Mouse (Mus musculus) Patski (cell line): ENCODE data around the gene Fam83d. TPM values are rescaled to one million over a fixed set of nuclear protein-coding genes. Genes with fewer than 3 reads are reported as not detected.

Experiments
- ATAC-seq: fragments of 100-300 bp; one replicate; pipeline ENCODE4 v1.8.0; 2021
- CTCF ChIA-PET: fragments of 350-600 bp; sonication (Branson Sonifier 250); formaldehyde crosslinking; loops from one replicate; lab custom pipeline; 2022; ENCODE audit warnings: inconsistent platforms; lab: Charles Lee
- POLR2A ChIA-PET: fragments of 350-600 bp; sonication (Branson Sonifier 250); formaldehyde crosslinking; loops from one replicate; lab custom pipeline; 2022; ENCODE audit warnings: antibody characterized with exemption, inconsistent platforms; lab: Charles Lee
- DNase-seq: peaks from one replicate; pipeline ENCODE4 v3.0.0-alpha.2; 2011; ENCODE audit warnings: low read depth, low spot score
- H3K27me3 ChIP-seq: fragments of 371-371 bp; one replicate; pipeline ENCODE4 v1.5.1; 2021
- CTCF ChIP-seq: fragments of 100-300 bp; IDR thresholded peaks from one replicate; pipeline ENCODE4 v1.5.1; 2021
- in situ Hi-C: fragments of 300-500 bp; cut with MboI; formaldehyde crosslinking; loops from 3 replicates; pipeline ENCODE4 v1.11.1; 2018; ENCODE audit warnings: low pct_unique_long_range_greater_than_20kb, mixed read lengths
- polyA plus RNA-seq: library from polyadenylated mRNA; unstranded; gene quantifications from one replicate; pipeline ENCODE4 v1.2.3, GENCODE M21; 2021

The Fam83d gene
- polyA plus RNA-seq, 1 experiment from 2014 or later: 12.9 TPM

DNA sequence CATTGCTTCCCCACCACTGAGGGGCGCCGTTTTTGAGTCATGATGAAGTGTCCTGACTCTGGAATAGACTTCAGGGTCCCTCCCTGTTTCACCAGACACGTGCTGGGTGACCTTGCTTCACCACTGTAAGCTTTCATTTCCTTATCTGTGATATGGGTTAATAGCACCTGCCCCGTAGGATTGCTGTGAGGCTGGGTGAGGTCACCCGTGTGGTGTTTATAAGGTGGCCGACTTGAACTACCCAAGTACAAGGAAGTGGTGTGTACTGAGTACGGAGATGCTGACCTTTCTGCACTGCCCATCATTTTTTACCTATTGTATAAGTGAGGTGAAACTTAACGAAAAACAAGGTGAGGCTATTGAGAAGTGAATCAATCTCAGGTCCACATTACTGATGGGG lies 35.7 kb downstream of the Fam83d start:
- no peak for ATAC-seq
- ChIA-PET POLR2A (no interaction called here), CTCF (no interaction called here)
- in situ Hi-C loops: no loop called here
- no peaks in the 10 kb centered on the region for H3K27me3 ChIP-seq
- DNase-seq: no peak
- no peak for TF ChIP-seq CTCF

DNA sequence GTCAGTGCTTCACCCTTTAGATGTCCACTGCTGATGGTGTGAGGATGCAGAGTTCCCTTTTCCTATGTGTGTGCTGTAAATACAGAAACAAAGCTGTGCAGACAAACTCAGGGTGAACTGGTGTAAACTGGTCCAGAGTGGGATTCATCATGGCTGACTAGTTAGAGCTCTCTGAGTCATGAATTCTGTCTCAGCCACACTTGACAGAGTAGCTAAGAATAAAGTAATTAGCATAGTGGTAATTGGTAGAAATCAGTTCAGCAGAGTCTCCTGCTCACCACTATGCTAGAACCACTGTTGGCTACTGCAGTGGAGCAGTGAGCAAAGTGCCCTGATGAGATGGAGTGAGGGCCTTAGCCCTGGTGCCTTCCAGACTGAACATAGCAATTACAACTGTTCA lies 47.8 kb downstream of the Fam83d start:
- in situ Hi-C loops: no loop called here
- ChIA-PET CTCF (interaction anchor here (0.6 to 1.0 kb wide), 3 partner anchors 9 to 16 kb away, joined by 3 to 5 read pairs (median 3); no protein-coding TSS in a partner anchor), POLR2A (no interaction called here)
- H3K27me3 ChIP-seq: no peaks in the 10 kb centered on the region
- TF ChIP-seq CTCF: no peak
- DNase-seq (peak; percentile 38), ATAC-seq (peak; percentile 71)

DNA sequence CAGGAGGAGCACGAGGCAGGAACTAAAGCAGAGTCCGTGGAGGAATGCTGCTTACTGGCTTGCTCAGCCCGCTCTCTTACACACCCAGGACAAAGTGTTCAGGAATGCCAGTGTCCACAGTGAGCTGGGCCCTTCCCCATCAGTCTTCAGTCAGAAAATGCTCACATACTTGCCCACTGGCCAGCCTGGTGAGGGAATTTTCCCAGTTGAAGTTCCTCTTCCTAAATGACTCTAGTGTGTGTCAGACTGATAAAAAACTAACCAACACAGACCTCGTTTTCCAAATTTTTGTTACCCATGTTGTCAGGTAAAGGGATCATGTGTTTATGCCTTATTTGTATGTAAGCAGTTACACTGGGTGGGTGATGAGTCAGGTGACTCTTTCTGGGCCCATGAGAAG lies 48.3 kb downstream of the Fam83d start:
- POLR2A ChIA-PET: no interaction called here

DNA sequence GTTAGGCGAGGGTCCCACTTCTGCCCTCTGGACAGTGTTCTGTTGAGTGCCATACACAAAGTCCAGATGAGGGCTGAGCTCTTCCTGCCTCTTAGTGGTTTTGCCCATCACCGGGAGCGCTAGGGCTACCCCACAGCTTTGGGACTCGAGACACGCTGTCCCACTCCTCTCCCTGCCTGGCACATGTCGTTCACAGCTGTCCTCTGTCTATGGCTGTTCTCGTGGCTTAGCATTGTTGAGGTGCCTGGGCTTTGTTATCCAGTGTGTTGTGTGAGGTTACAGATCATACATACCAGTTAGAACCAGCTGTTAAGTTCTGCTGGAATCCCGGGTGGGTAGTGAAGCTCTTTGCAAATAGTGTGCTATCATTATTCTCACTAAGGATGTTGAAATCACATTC lies 49.8 kb downstream of the Fam83d start:
- DNase-seq (no peak), ATAC-seq (no peak)
- no peaks in the 10 kb centered on the region for H3K27me3 ChIP-seq
- in situ Hi-C loops: no loop called here
- no peak for TF ChIP-seq CTCF
- ChIA-PET CTCF (no interaction called here), POLR2A (no interaction called here)

More for the DNA sequence above, 48.3 kb downstream of the Fam83d start:
- ATAC-seq (no peak), DNase-seq (no peak)
- in situ Hi-C loops: no loop called here
- H3K27me3 ChIP-seq: no peaks in the 10 kb centered on the region
- CTCF ChIA-PET: interaction anchor here (0.7 to 1.0 kb wide), 2 partner anchors 9 to 12 kb away, joined by 3 to 5 read pairs; no protein-coding TSS in a partner anchor
- no peak for TF ChIP-seq CTCF

DNA sequence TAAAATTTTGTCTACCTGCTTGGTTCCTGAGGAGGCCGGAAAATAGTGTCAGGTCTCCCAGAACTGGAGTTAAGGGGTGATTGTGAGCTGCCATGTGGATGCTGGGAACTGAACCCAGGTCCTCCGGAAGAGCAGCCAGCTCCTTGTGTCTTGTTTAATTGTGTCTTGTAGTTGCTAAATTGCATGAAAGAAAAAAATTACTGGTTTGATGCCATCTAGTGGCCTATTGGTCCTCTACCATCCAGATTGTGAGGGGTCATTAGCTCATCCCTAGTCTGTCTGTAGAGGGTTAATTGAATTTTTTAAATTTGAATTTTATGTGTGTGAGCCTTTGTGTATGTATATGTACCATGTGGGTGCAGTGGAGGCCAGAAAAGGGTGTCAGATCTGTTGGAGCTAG lies 60.2 kb downstream of the Fam83d start:
- DNase-seq (no peak), ATAC-seq (no peak)
- in situ Hi-C loops: loop anchor here (5.0 kb wide), 1 partner anchor 61 kb away; the partner anchor contains the start of gene Fam83d
- no peaks in the 10 kb centered on the region for H3K27me3 ChIP-seq
- ChIA-PET CTCF (interaction anchor here (0.7 to 1.2 kb wide), 2 partner anchors 13 kb away, joined by 3 to 4 read pairs; no protein-coding TSS in a partner anchor), POLR2A (no interaction called here)
- TF ChIP-seq CTCF: no peak

DNA sequence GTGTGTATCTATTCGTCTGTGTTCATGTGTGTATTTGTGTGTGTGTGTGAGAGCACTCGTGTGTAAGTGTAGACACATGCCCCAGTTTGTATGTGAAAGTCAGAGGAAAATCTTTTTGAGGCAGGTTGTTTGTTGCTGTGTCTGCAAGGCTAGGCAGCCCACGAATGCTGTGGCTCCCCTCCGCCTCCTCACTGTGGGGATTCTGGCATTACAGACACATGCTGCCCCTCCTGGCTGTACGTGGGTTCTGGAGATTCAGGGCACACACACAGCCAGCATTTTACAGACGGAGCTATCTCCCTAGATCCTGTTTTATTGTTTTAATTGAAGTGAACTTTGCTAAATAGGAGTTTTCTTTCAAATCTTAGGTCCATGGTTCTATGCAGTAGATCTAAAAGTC lies 61.9 kb downstream of the Fam83d start:
- no peaks in the 10 kb centered on the region for H3K27me3 ChIP-seq
- DNase-seq (no peak), ATAC-seq (no peak)
- in situ Hi-C loops: loop anchor here (5.0 kb wide), 1 partner anchor 62 kb away; the partner anchor contains the start of gene Fam83d
- ChIA-PET CTCF (no interaction called here), POLR2A (interaction anchor here (1.2 kb wide), 1 partner anchor 16 kb away, joined by 3 read pairs; no protein-coding TSS in a partner anchor)
- TF ChIP-seq CTCF: no peak

DNA sequence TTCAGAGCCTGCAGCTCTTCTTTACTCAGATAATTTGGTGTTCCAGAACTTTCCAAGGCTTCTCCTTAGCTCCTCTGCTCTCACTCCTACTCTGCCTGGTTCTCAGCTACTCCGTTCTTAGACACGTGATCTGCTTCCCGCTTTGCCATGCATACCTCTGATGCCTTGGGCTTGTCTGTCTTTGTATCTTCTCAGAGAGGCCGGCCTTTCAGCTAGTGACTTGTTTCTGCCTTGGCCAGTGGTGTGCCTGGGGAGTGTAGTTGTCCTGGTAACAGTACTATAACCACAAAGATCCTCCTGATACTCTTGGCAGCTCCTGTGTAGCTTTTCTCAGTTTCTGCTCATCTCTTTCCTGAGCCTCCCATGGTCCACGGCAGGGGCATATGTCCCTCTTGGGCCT lies 65.3 kb downstream of the Fam83d start:
- ATAC-seq (no peak), DNase-seq (no peak)
- no peaks in the 10 kb centered on the region for H3K27me3 ChIP-seq
- ChIA-PET CTCF (no interaction called here), POLR2A (no interaction called here)
- no peak for TF ChIP-seq CTCF
- in situ Hi-C loops: no loop called here

DNA sequence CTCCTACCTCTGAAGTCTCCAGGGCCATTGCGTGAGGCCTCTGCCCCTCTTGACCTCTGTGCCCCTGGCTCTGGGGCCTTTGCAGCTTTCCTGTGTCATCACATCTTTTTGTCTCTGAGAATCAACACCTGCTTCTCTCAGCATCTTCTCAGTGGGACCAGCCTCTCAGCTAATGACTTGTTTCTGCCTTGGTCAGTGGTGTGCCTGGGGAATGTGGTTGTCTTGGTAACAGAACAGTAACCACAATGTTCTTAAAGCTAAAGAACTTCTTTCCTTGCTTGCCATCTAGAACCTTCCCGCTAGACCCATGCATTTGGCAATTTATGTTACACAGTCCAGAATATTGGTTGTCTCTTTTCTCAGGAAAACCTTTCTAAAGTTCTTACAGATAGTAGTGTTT lies 65.8 kb downstream of the Fam83d start:
- H3K27me3 ChIP-seq: no peaks in the 10 kb centered on the region
- DNase-seq (no peak), ATAC-seq (no peak)
- POLR2A ChIA-PET: no interaction called here
- TF ChIP-seq CTCF: no peak
- in situ Hi-C loops: no loop called here
- CTCF ChIA-PET: no interaction called here

Other genes with a start within 250 kb of the Fam83d start
- not detected for gene Slc32a1, start 157.3 kb upstream of the Fam83d start, polyA plus RNA-seq
- 11.5 TPM for gene Actr5, start 143.2 kb upstream of the Fam83d start, polyA plus RNA-seq
- 0.06 TPM for gene Ppp1r16b, start 102.7 kb upstream of the Fam83d start, polyA plus RNA-seq
- gene Dhx35, start 26.7 kb downstream of the Fam83d start, polyA plus RNA-seq: 20.8 TPM